Comparison of ENCODE assay signal across 28 mouse cellular contexts in the genomic region with DNA sequence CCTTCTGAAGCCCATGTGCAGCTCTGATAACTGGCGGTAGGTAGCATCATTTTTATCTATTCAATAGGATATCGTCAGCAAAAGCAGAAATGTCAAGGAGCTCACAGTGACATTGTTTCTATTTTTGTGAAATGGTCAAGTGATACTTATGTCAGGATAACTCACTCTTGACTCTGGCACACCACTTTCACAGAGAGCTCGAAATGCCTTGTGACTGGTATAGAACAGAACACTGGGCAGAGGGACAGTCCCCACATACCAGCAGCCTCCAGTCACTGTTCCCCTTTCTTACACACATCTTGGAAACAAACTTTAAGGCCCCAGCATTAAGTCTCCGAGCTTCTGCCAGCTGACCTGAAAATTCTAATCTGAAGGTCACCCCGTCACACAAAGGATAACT.
DNase-seq lines count a peak whose midpoint lies in the region; ATAC-seq and TF ChIP-seq lines count a peak whose summit lies in the region.
"Had no signal": no experiment of that assay in that cellular context is flagged by ENCODE, and none has a peak within 500 bp of the region (broad histone marks: within the 10 kb centered on the region; RNA-seq: fewer than 3 reads in every experiment).

No protein-coding gene starts in this region.

- H3K27me3 ChIP-seq in forebrain, embryonic 10.5 days (ENCODE audit: poor library complexity, severe bottlenecking): no peaks in the 10 kb centered on the region
- no peaks in the 10 kb centered on the region for H3K27me3 ChIP-seq in forebrain, postnatal 0 days (ENCODE audit: insufficient read depth, low read length)
- H3K27me3 ChIP-seq in heart, embryonic 12.5 days (replicated peaks): no peaks in the 10 kb centered on the region
- H3K27me3 ChIP-seq in heart, embryonic 15.5 days: no peaks in the 10 kb centered on the region
- H3K27me3 ChIP-seq: embryonic facial prominence, embryonic 13.5 days; forebrain, embryonic 13.5 days; hindbrain, embryonic 13.5 days; intestine, embryonic 15.5 days; kidney, embryonic 15.5 days had no signal

- peak overlapping the region; percentile 30; the same call in 1 of the 2 replicates for H3K27ac ChIP-seq in forebrain, embryonic 10.5 days
- H3K27ac ChIP-seq in forebrain, postnatal 0 days (ENCODE audit: low read depth, low read length): no peak overlapping the region
- H3K27ac ChIP-seq in heart, embryonic 12.5 days (ENCODE audit: poor library complexity, severe bottlenecking): peak overlapping the region; percentile 54; the same call in 1 of the 2 replicates
- peak overlapping the region; percentile 64 for H3K27ac ChIP-seq in heart, embryonic 15.5 days
- H3K27ac ChIP-seq: embryonic facial prominence, embryonic 10.5 days; embryonic facial prominence, embryonic 13.5 days; forebrain, embryonic 13.5 days; gastrocnemius, adult 2 months; hindbrain, embryonic 10.5 days; hindbrain, embryonic 13.5 days; intestine, embryonic 15.5 days; kidney, embryonic 15.5 days had no signal

- H3K36me3 ChIP-seq in forebrain, embryonic 10.5 days (replicated peaks): no peaks in the 10 kb centered on the region
- H3K36me3 ChIP-seq in forebrain, postnatal 0 days (ENCODE audit: insufficient read depth): no peaks in the 10 kb centered on the region
- H3K36me3 ChIP-seq in heart, embryonic 12.5 days: no peaks in the 10 kb centered on the region
- no peaks in the 10 kb centered on the region for H3K36me3 ChIP-seq in heart, embryonic 15.5 days
- H3K36me3 ChIP-seq: embryonic facial prominence, embryonic 10.5 days; embryonic facial prominence, embryonic 13.5 days; hindbrain, embryonic 10.5 days; hindbrain, embryonic 13.5 days; intestine, embryonic 15.5 days; kidney, embryonic 15.5 days had no signal

- intact Hi-C loops in heart, postnatal 25 days (cut with DNase I): no loop called here

- no peak overlapping the region for H3K4me2 ChIP-seq in forebrain, postnatal 0 days (ENCODE audit: low read depth)
- H3K4me2 ChIP-seq in heart, embryonic 12.5 days: 0 out of 2 replicates have a peak overlapping the region, but pooled peaks have one; percentile 3
- H3K4me2 ChIP-seq in heart, embryonic 15.5 days: no peak overlapping the region
- H3K4me2 ChIP-seq: embryonic facial prominence, embryonic 13.5 days; forebrain, embryonic 13.5 days; hindbrain, embryonic 13.5 days; intestine, embryonic 15.5 days; kidney, embryonic 15.5 days had no signal

- 0 out of 2 replicates have a peak, but pooled peaks cover 6% of the 10 kb centered on the region for H3K4me1 ChIP-seq in forebrain, embryonic 10.5 days
- H3K4me1 ChIP-seq in forebrain, postnatal 0 days (ENCODE audit: insufficient read depth): no peaks in the 10 kb centered on the region
- H3K4me1 ChIP-seq in heart, embryonic 12.5 days (replicated peaks): peaks cover 15% of the 10 kb centered on the region
- peaks cover 11% of the 10 kb centered on the region for H3K4me1 ChIP-seq in heart, embryonic 15.5 days (replicated peaks)
- H3K4me1 ChIP-seq: forebrain, embryonic 13.5 days; hindbrain, embryonic 10.5 days; hindbrain, embryonic 13.5 days; intestine, embryonic 15.5 days; kidney, embryonic 15.5 days had no signal

- no peak overlapping the region for H3K9ac ChIP-seq in forebrain, postnatal 0 days
- H3K9ac ChIP-seq in heart, embryonic 12.5 days: no peak overlapping the region
- H3K9ac ChIP-seq in heart, embryonic 15.5 days: no peak overlapping the region
- H3K9ac ChIP-seq: embryonic facial prominence, embryonic 13.5 days; forebrain, embryonic 13.5 days; hindbrain, embryonic 13.5 days; intestine, embryonic 15.5 days; kidney, embryonic 15.5 days had no signal

- H3K4me3 ChIP-seq in forebrain, embryonic 10.5 days: no peak overlapping the region
- H3K4me3 ChIP-seq in forebrain, postnatal 0 days (ENCODE audit: low read depth, low read length): no peak overlapping the region
- H3K4me3 ChIP-seq in heart, embryonic 12.5 days: no peak overlapping the region
- H3K4me3 ChIP-seq in heart, embryonic 15.5 days: no peak overlapping the region
- H3K4me3 ChIP-seq: embryonic facial prominence, embryonic 10.5 days; embryonic facial prominence, embryonic 13.5 days; erythroblast, embryonic 14.5 days; forebrain, embryonic 13.5 days; gastrocnemius, adult 2 months; hindbrain, embryonic 10.5 days; hindbrain, embryonic 13.5 days; intestine, embryonic 15.5 days; kidney, embryonic 15.5 days had no signal

- no peak for TF ChIP-seq CTCF in forebrain, postnatal 0 days (IDR thresholded peaks at IDR 0.05; ENCODE audit: low read depth)

- WGBS in forebrain, embryonic 10.5 days: 89% methylated on average over 5 of the region's 5 CpGs
- WGBS in forebrain, postnatal 0 days: 84% methylated on average over 5 of the region's 5 CpGs
- 43% methylated on average over 5 of the region's 5 CpGs for WGBS in heart, embryonic 12.5 days
- WGBS in heart, embryonic 15.5 days: 47% methylated on average over 5 of the region's 5 CpGs

- no peaks in the 10 kb centered on the region for H3K9me3 ChIP-seq in forebrain, embryonic 10.5 days
- no peaks in the 10 kb centered on the region for H3K9me3 ChIP-seq in forebrain, postnatal 0 days (ENCODE audit: low read length)
- no peaks in the 10 kb centered on the region for H3K9me3 ChIP-seq in heart, embryonic 12.5 days (replicated peaks)
- H3K9me3 ChIP-seq in heart, embryonic 15.5 days (replicated peaks): no peaks in the 10 kb centered on the region
- H3K9me3 ChIP-seq: embryonic facial prominence, embryonic 10.5 days; embryonic facial prominence, embryonic 13.5 days; forebrain, embryonic 13.5 days; hindbrain, embryonic 10.5 days; hindbrain, embryonic 13.5 days; intestine, embryonic 15.5 days; kidney, embryonic 15.5 days had no signal

- no peak for DNase-seq in forebrain, embryonic 10.5 days (ENCODE audit: extremely low spot score, low spot score)
- no peak for DNase-seq in forebrain, postnatal 0 days
- no peak for DNase-seq in heart, postnatal 25 days (ENCODE audit: low spot score)
- DNase-seq in heart, postnatal 4 days: no peak
- DNase-seq: adrenal gland, postnatal 14 days; cerebellum, adult 11-12 months; cerebellum, adult 8-10 months; cerebellum, postnatal 10 days; cerebellum, postnatal 36 days; embryo, embryonic 11 days; gastrocnemius, adult 2 months; gastrocnemius, postnatal 14 days; kidney, adult 11 months; kidney, adult 8-10 months; kidney, postnatal 10 days had no signal

- ATAC-seq in forebrain, postnatal 0 days: no peak
- no peak for ATAC-seq in heart, embryonic 12.5 days (ENCODE audit: insufficient number of reproducible peaks, low FRiP score)
- peak; percentile 70; the same call in 1 of the 2 replicates for ATAC-seq in heart, embryonic 15.5 days (replicated peaks; ENCODE audit: insufficient number of reproducible peaks, insufficient read depth, low FRiP score, low read depth)
- ATAC-seq: CD4-positive, CD25-positive, alpha-beta regulatory T cell, adult 4 months; forebrain, embryonic 13.5 days; forebrain, embryonic 16.5 days; hindbrain, embryonic 16.5 days; intestine, embryonic 15.5 days had no signal
